Mouse (Mus musculus) cerebellum, adult 2 months (tissue): ENCODE results near the gene Tango6.

ENCODE experiments used
- CTCF ChIP-seq: fragments of 200-500 bp; IDR thresholded peaks from 2 replicates; pipeline ENCODE4 v1.5.1; 2011; ENCODE audit warnings: low read depth, mild to moderate bottlenecking, control low read depth, low read length, moderate library complexity, borderline replicate concordance; ENCODE audit not compliant: insufficient read depth
- POLR2A ChIP-seq: fragments of 200-500 bp; IDR thresholded peaks from 2 replicates; pipeline ENCODE4 v1.6.1; 2011; ENCODE audit warnings: low read length, control low read depth, borderline replicate concordance; ENCODE audit not compliant: insufficient read depth

GRCm38 (mm10) chr8:106753436-106753835 is 70.6 kb downstream of the Tango6 start:
- TF ChIP-seq CTCF (no peak), POLR2A (no peak)
